Mouse (Mus musculus) bone marrow macrophage, adult 2 months (primary cell): Measurements from ENCODE around the gene C2cd2.

ENCODE experiments used
- CTCF ChIP-seq: IDR thresholded peaks from 2 replicates; pipeline ENCODE4 v1.5.1; 2012; ENCODE audit warnings: low read depth, mild to moderate bottlenecking, low read length, moderate library complexity
- POLR2A ChIP-seq: IDR thresholded peaks from 2 replicates; pipeline ENCODE4 v1.6.1; 2012; ENCODE audit warnings: mild to moderate bottlenecking, low read depth, low read length, borderline replicate concordance

GRCm38 (mm10) chr16:97805646-97806045 is 156.8 kb downstream of the C2cd2 start:
- TF ChIP-seq CTCF (no peak), POLR2A (no peak)
